ENCODE assay signal across 8 mouse cellular contexts in the genomic region with DNA sequence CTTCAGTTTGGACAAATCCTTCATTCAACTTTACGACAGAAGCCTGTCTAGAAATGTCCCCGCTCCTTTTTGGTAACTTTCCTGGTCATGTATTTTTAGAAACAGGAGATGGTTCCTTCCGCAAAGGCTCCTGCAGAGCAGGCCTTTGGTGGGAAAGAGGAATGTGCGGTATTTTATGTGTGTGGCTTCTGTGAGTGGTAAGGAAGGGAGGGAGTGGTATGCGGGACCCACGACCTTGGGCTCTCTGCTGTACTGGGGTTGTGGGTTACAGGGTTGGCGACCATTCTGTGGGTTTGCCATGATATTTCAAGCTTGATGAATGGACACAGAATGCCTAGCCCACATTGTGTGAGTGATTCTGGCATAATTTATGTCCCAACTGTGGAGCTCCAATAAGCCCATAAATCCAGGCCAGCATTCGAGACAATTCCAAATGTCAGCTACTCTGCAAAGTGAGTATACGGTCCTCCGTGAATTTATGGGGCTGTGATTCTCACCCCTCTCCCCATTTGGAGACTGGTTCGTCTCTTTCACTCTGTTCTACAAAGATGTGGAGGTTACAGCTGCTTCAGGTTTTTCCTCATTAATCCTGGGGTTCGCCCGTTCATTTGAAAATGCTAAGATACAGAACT.
A peak's percentile ranks its signal among the peaks of the same experiment; 100 is the strongest.
DNase-seq lines count a peak whose midpoint lies in the region; ATAC-seq lines count a peak whose summit lies in the region.

No protein-coding gene starts in this region.

- H3K9ac ChIP-seq in heart, embryonic 15.5 days = no peak overlapping the region

- H3K36me3 ChIP-seq in heart, embryonic 15.5 days = no peaks in the 10 kb centered on the region

- intact Hi-C loops in left cerebral cortex, postnatal 4 days (cut with DNase I) = no loop called here

- peak; percentile 18 to 65 for DNase-seq in adrenal gland, adult (ENCODE audit: inconsistent age in 2 of 2, low spot score in 1 of 2)
- DNase-seq in adrenal gland, postnatal 25 days = no peak
- DNase-seq in R1 (ENCODE audit: low read depth, low spot score) = peak; percentile 70
- peak; percentile 20 to 44 for DNase-seq in kidney, postnatal 4 days
- no peak for DNase-seq in left cerebral cortex, postnatal 4 days
- no peak for DNase-seq in right cerebral cortex, adult 2 months (ENCODE audit: low spot score in 2 of 2)
- DNase-seq in thymus, postnatal 4 days = no peak

- H3K4me2 ChIP-seq in heart, embryonic 15.5 days = no peak overlapping the region; the same call in 1 of the 2 replicates

- no peaks in the 10 kb centered on the region for H3K9me3 ChIP-seq in heart, embryonic 15.5 days (replicated peaks)

- peak overlapping the region; percentile 56 for H3K27ac ChIP-seq in heart, embryonic 15.5 days

- H3K27me3 ChIP-seq in heart, embryonic 15.5 days = no peaks in the 10 kb centered on the region

- ATAC-seq in heart, embryonic 15.5 days (replicated peaks; ENCODE audit: insufficient number of reproducible peaks, insufficient read depth, low FRiP score, low read depth) = no peak

- no peak overlapping the region for H3K4me3 ChIP-seq in heart, embryonic 15.5 days

- H3K4me1 ChIP-seq in heart, embryonic 15.5 days (replicated peaks) = peaks cover 14% of the 10 kb centered on the region

- 33% methylated on average over 13 of the region's 13 CpGs for WGBS in heart, embryonic 15.5 days

Comparison
In these comparisons a context has a peak if more than half of its experiments do, and no peak if none do; other contexts are left out.
1. DNase-seq: peak in adrenal gland, adult (2 of 2), R1 (single experiment) and kidney, postnatal 4 days (2 of 2); none in adrenal gland, postnatal 25 days (single experiment), left cerebral cortex, postnatal 4 days (single experiment), right cerebral cortex, adult 2 months (0 of 2) and thymus, postnatal 4 days (single experiment).